Mouse (Mus musculus): ENCODE data around the gene Ctnnd2.

DNA sequence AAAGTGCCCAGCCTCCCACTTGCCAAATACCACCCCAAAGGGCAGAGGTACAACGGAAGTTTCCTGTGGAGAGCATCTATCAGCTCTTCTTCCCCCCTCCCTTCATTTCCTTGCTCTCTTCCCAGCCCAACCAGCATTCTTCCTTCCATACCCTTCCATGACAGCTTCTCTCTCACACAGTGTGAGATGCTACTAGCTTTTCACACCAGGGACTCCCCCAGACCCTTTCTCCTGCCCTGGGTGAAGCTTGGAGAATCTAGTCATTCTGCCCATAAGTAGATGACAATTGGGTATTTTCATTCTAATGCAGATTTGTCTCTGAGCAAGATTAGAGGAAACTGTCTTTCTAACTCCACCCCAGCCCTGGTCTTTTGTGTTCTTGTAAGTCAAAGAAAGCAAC, 473.3 kb downstream of the Ctnnd2 start:
- TF ChIP-seq CTCF (IDR thresholded peaks at IDR 0.05; ENCODE audit: borderline replicate concordance, control insufficient read depth, extremely low read depth, insufficient read depth, low read length, poor library complexity): no peak
- TF ChIP-seq POLR2A (IDR thresholded peaks at IDR 0.05; ENCODE audit: control insufficient read depth, extremely low read depth, insufficient read depth, low read length, poor library complexity): no peak
